In the genomic region with DNA sequence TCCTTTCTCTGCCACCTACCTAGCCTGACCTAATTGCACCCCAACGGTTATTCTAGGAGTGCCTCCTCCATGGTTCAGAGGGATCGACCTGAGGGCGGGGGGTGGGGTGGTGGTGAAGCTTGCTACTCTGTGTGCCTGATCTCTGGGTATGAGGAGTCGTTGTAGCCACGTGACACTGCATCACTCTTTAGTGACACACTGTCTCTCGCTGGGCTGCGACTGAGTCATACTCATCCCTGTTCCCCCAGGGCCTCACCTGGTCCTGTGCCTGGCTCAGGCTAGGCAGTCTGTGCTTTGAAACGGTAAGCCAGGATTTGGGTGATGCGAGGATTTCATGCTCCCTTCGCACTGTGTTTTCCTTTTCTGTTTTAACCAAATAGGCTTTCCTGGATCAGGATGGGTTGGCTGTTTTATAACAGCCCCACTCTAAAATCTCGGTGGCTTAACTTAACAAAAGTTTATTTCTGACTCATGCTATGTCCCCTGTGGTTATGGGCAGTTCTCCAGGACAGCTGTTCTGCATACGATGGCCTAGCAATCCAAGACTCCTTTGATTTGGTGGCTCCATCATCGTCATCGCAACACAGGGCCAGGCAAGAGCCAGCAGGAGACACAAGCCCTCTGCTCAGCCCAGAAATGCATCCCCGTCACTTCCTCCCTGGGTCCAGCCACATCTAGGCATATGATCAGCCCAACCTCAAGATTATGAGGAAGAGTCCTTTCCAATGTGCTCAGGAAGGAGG, we compare ENCODE assay signal across 14 mouse cellular contexts. TPM values are rescaled to one million over a fixed set of nuclear protein-coding genes. Genes with fewer than 3 reads are reported as not detected.
DNase-seq lines count a peak whose midpoint lies in the region; ATAC-seq lines count a peak whose summit lies in the region.
"Had no signal": no experiment of that assay in that cellular context is flagged by ENCODE, and none has a peak within 500 bp of the region (broad histone marks: within the 10 kb centered on the region; RNA-seq: fewer than 3 reads in every experiment).

No protein-coding gene starts in this region.

- H3K4me1 ChIP-seq in embryonic facial prominence, embryonic 13.5 days = peaks cover 24% of the 10 kb centered on the region
- H3K4me1 ChIP-seq in embryonic facial prominence, embryonic 10.5 days = peaks cover 7% of the 10 kb centered on the region; the same call in 1 of the 2 replicates
- no peaks in the 10 kb centered on the region for H3K4me1 ChIP-seq in midbrain, embryonic 10.5 days
- H3K4me1 ChIP-seq: embryonic facial prominence, embryonic 12.5 days; hindbrain, embryonic 15.5 days had no signal

- peaks cover 4% of the 10 kb centered on the region; the same call in 1 of the 2 replicates for H3K27me3 ChIP-seq in embryonic facial prominence, embryonic 13.5 days
- no peaks in the 10 kb centered on the region for H3K27me3 ChIP-seq in embryonic facial prominence, embryonic 10.5 days (replicated peaks; ENCODE audit: low read depth, poor library complexity, severe bottlenecking)
- H3K27me3 ChIP-seq in midbrain, embryonic 10.5 days (ENCODE audit: low read depth, poor library complexity, severe bottlenecking) = peaks cover 21% of the 10 kb centered on the region
- H3K27me3 ChIP-seq: embryonic facial prominence, embryonic 12.5 days; hindbrain, embryonic 15.5 days had no signal

- H3K27ac ChIP-seq in embryonic facial prominence, embryonic 13.5 days = no peak overlapping the region
- H3K27ac ChIP-seq in embryonic facial prominence, embryonic 10.5 days (replicated peaks) = no peak overlapping the region
- no peak overlapping the region for H3K27ac ChIP-seq in midbrain, embryonic 10.5 days (replicated peaks)
- H3K27ac ChIP-seq: embryonic facial prominence, embryonic 12.5 days; hindbrain, embryonic 15.5 days; kidney, postnatal 0 days had no signal

- DNase-seq in embryonic facial prominence, embryonic 10.5 days (ENCODE audit: low spot score) = no peak
- DNase-seq in 3134 (ENCODE audit: extremely low read depth, insufficient read length, low spot score) = peak; percentile 76
- DNase-seq in gastrocnemius, adult 18-20 months (ENCODE audit: low spot score) = peak; percentile 49
- DNase-seq in heart, postnatal 4 days = peak; percentile 71
- DNase-seq in right cerebral cortex, adult 2 months (ENCODE audit: low spot score in 2 of 2) = no peak
- no peak for DNase-seq in spleen, adult 18-20 months
- no peak for DNase-seq in midbrain, embryonic 10.5 days (ENCODE audit: low spot score)
- DNase-seq: adrenal gland, postnatal 14 days; cerebellum, adult 18-20 months; left cerebral cortex, postnatal 4 days had no signal

- WGBS in embryonic facial prominence, embryonic 13.5 days = 55% methylated on average over 15 of the region's 15 CpGs
- WGBS in embryonic facial prominence, embryonic 10.5 days = 80% methylated on average over 15 of the region's 15 CpGs
- WGBS in midbrain, embryonic 10.5 days = 84% methylated on average over 15 of the region's 15 CpGs

- ATAC-seq in embryonic facial prominence, embryonic 13.5 days (ENCODE audit: insufficient number of reproducible peaks, insufficient read depth, low FRiP score, low TSS enrichment, low read depth) = 0 out of 2 replicates have a peak, but pooled peaks have one; percentile 32

- no peaks in the 10 kb centered on the region for H3K9me3 ChIP-seq in embryonic facial prominence, embryonic 13.5 days
- H3K9me3 ChIP-seq in embryonic facial prominence, embryonic 10.5 days = no peaks in the 10 kb centered on the region
- no peaks in the 10 kb centered on the region for H3K9me3 ChIP-seq in midbrain, embryonic 10.5 days (replicated peaks)
- H3K9me3 ChIP-seq: embryonic facial prominence, embryonic 12.5 days; hindbrain, embryonic 15.5 days had no signal

- no peak overlapping the region for H3K4me3 ChIP-seq in embryonic facial prominence, embryonic 13.5 days
- H3K4me3 ChIP-seq in embryonic facial prominence, embryonic 10.5 days = no peak overlapping the region
- H3K4me3 ChIP-seq in midbrain, embryonic 10.5 days = no peak overlapping the region
- H3K4me3 ChIP-seq: embryonic facial prominence, embryonic 12.5 days; hindbrain, embryonic 15.5 days had no signal

- H3K36me3 ChIP-seq in embryonic facial prominence, embryonic 13.5 days = no peaks in the 10 kb centered on the region
- H3K36me3 ChIP-seq in embryonic facial prominence, embryonic 10.5 days (replicated peaks) = no peaks in the 10 kb centered on the region
- H3K36me3 ChIP-seq in midbrain, embryonic 10.5 days = no peaks in the 10 kb centered on the region
- H3K36me3 ChIP-seq: embryonic facial prominence, embryonic 12.5 days; hindbrain, embryonic 15.5 days had no signal

- no peak overlapping the region for H3K4me2 ChIP-seq in embryonic facial prominence, embryonic 13.5 days
- H3K4me2 ChIP-seq: embryonic facial prominence, embryonic 12.5 days; hindbrain, embryonic 15.5 days had no signal

- no peak overlapping the region for H3K9ac ChIP-seq in embryonic facial prominence, embryonic 13.5 days
- H3K9ac ChIP-seq: embryonic facial prominence, embryonic 12.5 days; hindbrain, embryonic 15.5 days had no signal

RNA-seq across cellular contexts. Expression of gene Ror1, which starts 50.3 kb away (rescaled TPM):
- polyA plus RNA-seq in embryonic facial prominence, embryonic 13.5 days (2015; fragmentation: Nextera tagmentation; extraction: Ambion mirVana) = 10.4 and 10.7 TPM in 2 replicates
- polyA plus RNA-seq in embryonic facial prominence, embryonic 10.5 days (2016; fragmentation: Nextera tagmentation; extraction: Ambion mirVana) = 11.4 and 12.0 TPM in 2 replicates
- 1 to 10 TPM; 1.1 to 1.4 TPM for total RNA-seq in gastrocnemius, adult 18-20 months (2021)
- 10 to 100 TPM; 28.9 to 37.2 TPM for total RNA-seq in heart, postnatal 4 days (2021)
- 5.0 and 5.9 TPM in 2 replicates for polyA plus RNA-seq in midbrain, embryonic 10.5 days (2016; fragmentation: Nextera tagmentation; extraction: Ambion mirVana)

Comparison
In these comparisons a context has a peak if more than half of its experiments do, and no peak if none do; other contexts are left out.
1. DNase-seq: peak in 3134 (single experiment), gastrocnemius, adult 18-20 months (single experiment) and heart, postnatal 4 days (single experiment); none in embryonic facial prominence, embryonic 10.5 days (single experiment), right cerebral cortex, adult 2 months (0 of 2), spleen, adult 18-20 months (0 of 2) and midbrain, embryonic 10.5 days (single experiment).